Mouse (Mus musculus) thymus, postnatal 4 days (tissue): ENCODE data around the gene Btnl6.
"Not testable (repeated sequence)": the region's sequence is repeated elsewhere in the genome, so short reads cannot be mapped to it uniquely, and the experiment has no call there.

Experiments used
- DNase-seq: peaks from one replicate; pipeline ENCODE4 v3.0.0; 2021

Gene Btnl6

DNA sequence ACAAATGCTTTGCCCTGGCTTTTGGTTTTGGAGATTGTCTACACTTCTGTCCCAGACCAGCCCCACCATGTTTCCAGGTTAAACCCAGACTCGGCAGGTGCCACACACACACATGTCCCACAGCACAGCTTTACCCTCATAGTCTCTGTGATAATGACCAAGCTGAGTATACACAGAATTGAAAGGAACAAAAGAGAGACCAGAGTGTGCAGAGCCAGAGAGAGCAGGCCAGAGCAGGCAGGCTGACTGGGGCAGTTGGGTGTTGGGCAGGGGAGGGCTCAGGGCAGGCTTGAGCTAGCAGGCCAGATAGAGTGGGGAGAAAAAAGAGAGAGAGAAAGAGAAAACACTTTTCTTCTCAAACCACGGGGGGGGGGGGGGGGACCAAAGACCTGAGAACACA lies 20.6 kb downstream of the Btnl6 start:
- DNase-seq, result no peak

DNA sequence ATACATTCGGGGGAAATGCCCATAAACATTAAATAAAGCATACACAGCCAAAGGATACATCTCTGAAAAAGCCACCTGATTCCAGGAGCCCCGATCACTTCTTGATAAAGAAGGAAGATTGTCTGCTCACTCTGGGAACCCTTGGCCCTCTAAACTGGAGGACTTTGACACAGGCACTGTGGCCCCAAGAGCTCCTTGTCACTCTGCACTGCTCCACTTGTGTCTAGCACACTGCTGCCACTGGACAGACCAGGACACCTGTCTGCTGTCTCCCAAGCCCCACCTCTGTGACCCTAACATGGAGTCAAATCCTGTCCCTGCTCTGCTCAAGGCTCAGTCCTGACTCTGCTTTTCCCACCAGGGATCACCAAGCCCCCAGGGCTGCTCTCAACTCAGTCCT lies 22.0 kb downstream of the Btnl6 start:
- not testable (repeated sequence) for DNase-seq

DNA sequence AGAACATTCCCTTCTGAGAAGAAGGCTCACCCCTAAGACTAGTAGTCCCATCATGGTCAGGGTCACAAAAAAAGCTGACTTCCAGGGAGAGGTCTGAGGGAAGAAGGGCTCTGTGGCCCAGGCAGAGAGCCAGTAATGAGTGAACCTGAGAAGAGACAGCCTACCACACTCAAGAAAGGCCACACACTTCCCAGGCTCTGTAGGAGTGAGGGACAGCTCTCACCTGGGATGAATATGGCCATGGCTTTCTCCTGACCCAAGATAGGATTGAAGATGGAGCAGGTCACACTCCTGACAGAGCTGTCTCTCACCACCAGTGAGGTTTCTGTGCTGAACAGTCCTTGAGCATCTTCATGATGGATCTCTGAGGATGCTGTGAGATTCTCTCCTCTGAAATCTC lies 24.4 kb downstream of the Btnl6 start:
- DNase-seq, result no peak

DNA sequence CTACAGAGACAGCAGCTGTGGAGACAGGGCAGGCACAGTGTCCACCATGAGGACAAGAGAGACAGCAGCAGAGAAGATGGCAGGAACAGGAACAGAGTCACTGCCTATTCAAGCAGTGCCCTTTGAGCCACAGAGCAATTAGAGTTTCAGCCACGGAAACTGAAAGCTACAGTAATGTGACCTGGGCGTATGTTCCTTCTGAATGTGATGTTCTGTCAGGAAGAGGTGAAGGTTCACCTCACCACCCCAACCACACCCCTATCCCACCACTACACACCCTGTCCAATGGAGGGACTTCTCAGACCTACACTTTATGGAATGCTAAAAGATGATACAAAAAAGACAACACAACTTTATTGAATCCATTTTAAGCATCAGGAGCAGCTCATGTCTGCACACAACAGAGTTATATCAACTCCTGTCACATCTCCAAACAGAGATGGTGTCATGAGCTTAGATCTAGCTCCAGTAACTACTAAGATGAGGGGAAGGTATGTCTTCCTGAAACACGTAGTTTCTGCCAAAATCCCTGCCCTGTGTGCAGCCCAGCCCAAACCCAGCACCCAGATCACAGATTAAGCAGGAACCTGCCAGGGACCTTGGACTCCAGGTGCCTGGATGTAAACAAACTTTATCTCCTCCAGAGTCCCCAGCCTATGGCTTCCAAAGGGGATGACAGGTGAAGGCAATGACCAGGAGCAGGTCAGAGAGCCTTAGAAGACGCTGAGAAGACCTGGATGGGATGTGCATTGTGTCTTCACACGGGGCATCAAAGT lies 39.7 kb downstream of the Btnl6 start, which contains the start of gene Btnl4:
Gene Btnl4 (minus strand): TSS at position 81 of the 776 bp plus-strand sequence.
- not testable (repeated sequence) for DNase-seq

DNA sequence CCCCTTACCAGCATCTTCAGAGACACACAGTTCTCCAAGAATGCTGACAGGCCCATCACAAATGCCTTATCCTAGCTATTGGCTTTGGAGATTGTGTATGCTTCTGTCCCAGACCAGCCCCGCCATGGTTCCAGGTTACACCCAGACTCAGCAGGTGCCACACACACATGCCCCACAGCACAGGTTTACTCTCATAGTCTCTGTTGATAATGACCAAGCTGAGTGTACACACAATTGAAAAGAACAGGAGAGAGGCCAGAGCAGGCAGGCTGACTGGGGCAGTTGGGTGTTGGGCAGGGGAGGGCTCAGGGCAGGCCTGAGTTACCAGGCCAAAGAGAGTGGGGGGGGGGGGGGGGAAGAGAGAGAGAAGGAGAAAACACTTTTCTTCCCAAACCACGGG lies 40.7 kb downstream of the Btnl6 start:
- no peak for DNase-seq

DNA sequence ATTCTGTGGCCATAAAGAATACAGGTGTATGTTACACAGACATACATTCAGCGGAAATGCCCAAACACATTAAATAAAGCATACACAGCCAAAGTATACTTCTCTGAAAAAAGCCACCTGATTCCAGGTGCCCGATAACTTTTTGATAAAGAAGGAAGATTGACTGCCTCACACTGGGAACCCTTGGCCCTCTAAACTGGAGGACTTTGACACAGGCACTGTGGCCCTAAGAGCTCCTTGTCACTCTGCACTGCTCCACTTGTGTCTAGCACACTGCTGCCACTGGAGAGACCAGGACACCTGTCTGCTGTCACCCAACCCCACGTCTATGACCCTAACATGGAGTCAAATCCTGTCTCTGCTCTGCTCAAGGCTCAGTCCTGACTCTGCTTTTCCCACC lies 42.1 kb downstream of the Btnl6 start:
- no peak for DNase-seq

DNA sequence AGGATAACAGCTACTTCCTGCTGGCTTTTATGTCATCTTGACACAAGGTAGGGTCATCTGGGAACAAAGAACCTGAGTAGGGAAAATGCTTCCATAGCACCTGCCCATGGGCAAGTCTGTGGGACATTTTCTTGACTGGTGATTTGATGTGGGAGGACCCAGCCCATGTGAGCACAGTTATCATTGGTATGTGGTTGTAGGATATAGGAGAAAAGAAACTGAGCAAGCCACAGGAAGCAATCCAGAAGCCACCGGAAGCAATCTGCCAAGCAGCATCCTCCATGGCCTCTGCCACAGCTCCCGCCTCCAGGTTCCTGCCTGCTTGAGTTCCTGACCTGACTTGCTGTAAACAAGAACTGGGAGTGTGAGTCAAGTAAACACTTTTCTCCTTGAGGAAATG lies 46.7 kb downstream of the Btnl6 start:
- no peak for DNase-seq

DNA sequence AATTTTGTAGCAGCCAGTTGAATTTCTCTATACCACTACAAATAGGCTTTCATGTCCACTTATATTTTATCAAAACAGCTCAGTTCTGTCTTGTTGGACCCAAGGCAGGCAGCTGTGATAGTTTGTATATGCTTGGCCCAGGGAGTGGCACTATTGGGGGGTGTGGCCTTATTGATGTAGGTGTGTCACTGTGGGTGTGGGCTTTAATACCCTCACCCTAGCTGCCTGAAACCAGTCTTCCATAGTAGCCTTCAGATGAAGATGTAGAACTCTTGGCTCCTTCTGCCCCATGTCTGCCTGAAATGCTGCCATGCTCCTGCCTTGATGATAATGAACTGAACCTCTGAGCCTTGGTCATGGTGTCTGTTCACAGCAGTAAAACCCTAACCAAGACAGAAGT lies 51.2 kb downstream of the Btnl6 start:
- not testable (repeated sequence) for DNase-seq

DNA sequence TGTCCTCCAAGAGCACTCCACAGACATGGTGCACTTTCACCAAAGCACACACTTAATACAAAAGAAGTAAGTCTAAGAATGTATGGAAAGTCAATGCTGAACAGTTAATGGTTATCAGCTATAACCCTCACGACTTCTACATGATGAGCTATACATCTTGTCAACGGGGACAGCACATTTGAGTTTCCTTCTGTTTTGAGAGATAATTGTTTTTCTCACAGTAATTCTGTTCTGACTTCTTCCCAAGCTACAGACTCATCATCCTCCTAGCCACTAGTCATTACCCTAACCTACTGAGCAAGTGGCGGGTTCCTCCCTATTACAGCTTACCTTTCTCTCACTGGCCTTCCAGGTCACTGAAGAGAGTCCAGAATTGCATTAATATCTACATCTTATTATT lies 57.9 kb downstream of the Btnl6 start:
- DNase-seq, result no peak
